Mouse (Mus musculus) central nervous system, embryonic 18 days (tissue): ENCODE results near the gene Thsd7b. TPM values are rescaled to one million over a fixed set of nuclear protein-coding genes. Genes with fewer than 3 reads are reported as not detected.

ENCODE experiments used
- polyA plus RNA-seq: library from polyadenylated mRNA; depleted of rRNA; stranded (reverse); fragments of >200 nt; gene quantifications from 2 replicates; pipeline ENCODE4 v1.2.3, GENCODE M21; 2012; rRNA removed

Thsd7b gene
- polyA plus RNA-seq = 7.6 and 8.1 TPM in 2 replicates

DNA sequence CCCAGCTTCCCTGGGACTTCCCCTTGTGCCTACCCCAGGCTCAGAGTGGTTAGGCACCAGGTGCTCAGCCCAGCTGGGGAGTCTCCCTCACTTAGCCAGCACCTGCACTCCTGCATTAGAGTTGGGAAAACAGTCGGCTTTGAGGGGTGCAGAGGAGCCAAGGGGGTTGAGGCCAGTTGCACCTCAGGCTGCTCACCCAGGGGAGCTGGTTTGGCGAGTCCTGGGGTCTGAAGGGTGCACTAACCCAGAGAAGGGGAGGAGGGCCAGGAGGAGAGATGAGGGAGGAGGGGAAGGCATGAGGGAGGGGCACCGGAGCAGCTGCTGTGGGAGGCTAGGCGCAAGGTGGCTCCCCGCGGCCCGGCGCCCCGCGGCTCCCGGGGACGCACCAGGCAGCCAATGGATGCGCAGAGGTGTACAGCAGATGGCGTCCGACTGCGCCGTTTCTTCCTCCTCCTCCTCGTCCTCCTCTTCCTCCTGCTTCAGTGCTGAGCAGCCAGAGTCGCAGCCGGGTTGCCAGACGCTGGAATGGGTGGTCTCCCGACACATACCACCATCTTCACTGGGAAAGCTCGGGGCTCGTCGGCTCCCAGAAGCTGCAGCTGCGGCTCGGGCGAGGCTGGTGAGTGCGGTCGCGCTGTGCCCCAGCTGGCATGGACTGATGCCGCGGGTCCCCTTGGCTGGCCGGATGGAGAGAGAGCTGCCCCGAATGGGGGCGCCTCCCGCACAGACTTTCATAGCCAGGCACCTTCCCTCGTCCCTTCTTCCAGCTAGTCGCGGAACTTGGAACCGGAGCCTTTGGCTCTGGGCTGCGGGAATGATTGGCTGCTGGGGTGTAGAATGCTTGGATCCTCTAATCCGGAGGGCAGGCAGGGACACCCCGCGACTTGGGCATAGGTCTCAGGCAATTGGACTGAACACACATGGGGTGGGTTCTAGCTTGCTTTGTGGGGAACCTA lies at the start of gene Thsd7b:
Gene Thsd7b (plus strand): TSS at position 321 of the 956 bp plus-strand sequence.

